Mouse (Mus musculus) spleen, adult 12 weeks (tissue): ENCODE measurements at regions not wholly inside any gene's neighbourhood (a gene's known extent, or its start where the extent isn't known, plus 50 kb on each side); places are given as distances from the start of the nearest gene placed in this dataset.

Source experiments
- DNase-seq: peaks from one replicate; pipeline ENCODE4 v3.0.0; 2022; ENCODE audit warnings: low spot score

DNA sequence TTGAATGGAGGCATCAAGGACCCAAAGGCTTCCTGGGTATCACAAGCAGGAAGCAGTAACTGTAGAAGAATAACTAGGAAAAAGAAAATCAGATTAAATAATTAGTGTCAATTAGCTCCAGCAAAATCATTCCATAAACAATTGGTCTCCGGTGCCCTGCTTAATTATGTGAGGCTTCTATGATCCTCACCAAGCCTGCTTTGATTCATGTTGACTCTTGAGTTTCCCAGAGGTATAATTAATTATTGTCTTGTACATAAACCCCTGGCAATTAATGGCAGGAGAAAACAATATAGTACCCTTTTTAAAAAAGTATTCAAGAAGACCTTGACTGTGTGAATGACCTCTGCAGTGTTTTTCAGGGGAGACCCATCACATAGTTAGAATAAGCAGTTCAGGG, 61.5 kb upstream of the Sp8 start:
- DNase-seq = no peak

GRCm38 (mm10) chr12:118781978-118782377, 64.2 kb upstream of the Sp8 start:
- DNase-seq = no peak

GRCm38 (mm10) chr12:118775463-118776064, 70.6 kb upstream of the Sp8 start:
- DNase-seq = no peak

GRCm38 (mm10) chr12:118772790-118773189, 73.3 kb upstream of the Sp8 start:
- DNase-seq = no peak

GRCm38 (mm10) chr12:118766472-118766871, 79.7 kb upstream of the Sp8 start:
- DNase-seq = no peak

- DNase-seq = no peak
These were observed 92.1 kb upstream of the Sp8 start for GRCm38 (mm10) chr12:118754076-118754475.

GRCm38 (mm10) chr12:118739103-118739502, 107.0 kb upstream of the Sp8 start:
- no peak for DNase-seq

DNA sequence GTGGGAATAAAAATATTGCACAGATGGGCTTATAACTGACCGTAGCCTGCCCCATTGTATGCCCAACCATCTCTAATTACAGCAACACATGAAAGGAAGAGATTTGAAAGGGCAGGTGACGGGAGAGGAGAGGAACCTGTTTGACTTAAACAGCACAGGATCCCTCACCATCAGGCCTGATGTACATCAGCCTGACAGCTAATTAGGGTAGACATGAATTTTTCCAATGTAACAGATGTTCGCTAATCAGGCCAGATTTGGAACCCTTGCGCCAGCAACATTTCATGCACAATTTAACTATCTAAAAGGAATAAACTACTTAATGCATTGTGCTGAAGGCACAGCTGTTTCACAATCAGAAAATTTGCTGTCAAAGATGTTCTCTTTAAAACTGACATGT, 120.2 kb upstream of the Sp8 start:
- DNase-seq = no peak

DNA sequence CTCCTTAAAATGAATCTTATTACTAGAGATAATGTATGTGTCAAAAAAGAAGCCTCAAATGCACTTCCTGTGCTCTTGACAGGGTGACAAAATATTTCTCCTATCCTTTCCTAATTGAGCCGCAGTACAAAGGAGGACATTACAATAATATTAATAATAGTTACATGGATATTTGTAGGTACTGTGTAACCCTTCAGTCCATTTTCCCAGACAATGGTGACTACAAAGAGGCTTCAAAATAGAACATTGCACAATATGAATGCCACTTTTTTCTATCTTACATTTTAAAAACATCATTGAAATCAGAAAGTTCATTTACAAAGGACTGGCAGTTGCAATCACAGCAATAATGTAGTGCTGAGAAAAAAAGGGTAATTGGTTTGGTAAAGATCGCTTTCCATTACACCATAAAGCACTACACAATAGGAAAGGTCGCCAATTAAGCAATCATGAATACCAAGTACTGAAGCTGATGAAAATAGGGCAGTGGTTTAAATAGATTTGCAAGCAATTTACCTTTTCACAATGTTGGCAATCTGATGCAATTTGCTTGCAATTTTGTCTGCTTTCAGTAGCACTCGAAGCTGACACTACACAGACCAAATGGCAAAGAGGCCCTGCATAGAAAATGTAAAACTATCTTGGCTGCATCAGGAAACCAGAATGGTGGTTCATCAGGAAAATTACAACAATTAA, 126.1 kb upstream of the Sp8 start:
- no peak for DNase-seq

GRCm38 (mm10) chr12:118716824-118717223, 129.3 kb upstream of the Sp8 start:
- DNase-seq = no peak

DNA sequence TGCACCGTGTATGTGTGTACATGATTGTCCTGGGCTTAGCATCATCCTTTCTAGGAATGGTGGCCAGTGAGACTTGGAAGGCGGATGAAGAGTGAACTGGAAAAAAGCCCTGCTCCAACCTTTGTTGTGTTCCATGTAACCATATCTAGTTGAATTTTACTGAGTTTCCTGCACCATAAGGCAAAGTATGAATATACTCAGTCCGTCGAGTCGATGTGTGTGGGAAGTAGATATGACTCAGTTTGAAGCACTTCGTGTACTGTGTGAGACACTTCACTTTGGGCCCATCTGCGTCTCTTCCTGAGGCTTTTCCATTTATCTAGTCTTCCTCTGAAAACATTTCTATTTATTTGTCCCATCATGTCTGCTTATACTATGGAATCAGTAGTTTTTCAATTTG, 139.5 kb upstream of the Sp8 start:
- no peak for DNase-seq

GRCm38 (mm10) chr12:118704826-118705225, 141.3 kb upstream of the Sp8 start:
- DNase-seq = no peak

DNA sequence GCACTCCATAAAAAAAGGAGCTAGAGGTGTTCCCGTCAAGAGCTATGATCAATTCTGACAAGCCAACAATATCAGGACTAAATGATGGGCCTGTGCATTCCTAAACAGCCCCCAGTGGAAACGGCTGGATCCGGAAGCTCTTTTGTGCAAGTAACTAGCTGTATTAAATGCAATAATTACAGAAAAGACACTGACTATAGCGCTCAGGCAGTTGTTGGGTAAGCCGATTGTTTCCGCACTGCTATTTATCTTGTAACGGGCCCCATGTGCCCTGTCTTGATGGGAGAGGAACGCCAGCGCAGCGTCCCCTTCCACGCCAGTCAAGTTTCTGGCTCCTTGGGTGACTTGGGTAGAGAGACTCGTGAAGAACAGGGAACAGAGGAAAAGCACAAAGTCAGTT, 142.4 kb upstream of the Sp8 start:
- no peak for DNase-seq

DNA sequence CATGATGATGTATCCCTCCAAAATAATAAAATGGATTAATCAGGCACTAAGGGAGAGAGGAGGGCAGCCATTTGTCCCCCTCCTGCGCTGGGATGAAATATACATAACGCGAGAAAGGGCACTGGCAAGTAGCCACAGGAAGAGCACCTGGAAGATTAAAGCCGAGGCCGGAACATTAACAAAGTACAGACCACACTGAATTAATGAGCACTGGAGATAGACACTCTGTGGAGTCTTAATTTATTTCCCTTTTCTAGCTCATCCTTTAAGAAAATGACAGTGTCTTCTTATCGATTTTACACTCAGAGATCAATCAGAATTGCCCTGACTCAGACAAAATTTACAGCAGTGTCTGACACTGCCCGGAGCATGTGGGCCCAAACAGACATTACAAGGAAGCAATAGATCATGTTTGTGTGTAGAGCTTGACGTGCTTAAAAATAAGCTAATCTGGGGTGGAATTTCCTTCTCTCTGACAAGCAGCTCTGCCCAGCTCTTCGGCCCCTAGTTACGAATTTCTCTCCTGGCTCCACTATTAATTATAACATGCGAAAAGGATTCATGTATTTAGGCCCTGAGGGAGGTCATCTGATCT, 143.0 kb upstream of the Sp8 start:
- DNase-seq = no peak

GRCm38 (mm10) chr12:118701838-118702237, 144.3 kb upstream of the Sp8 start:
- no peak for DNase-seq

DNA sequence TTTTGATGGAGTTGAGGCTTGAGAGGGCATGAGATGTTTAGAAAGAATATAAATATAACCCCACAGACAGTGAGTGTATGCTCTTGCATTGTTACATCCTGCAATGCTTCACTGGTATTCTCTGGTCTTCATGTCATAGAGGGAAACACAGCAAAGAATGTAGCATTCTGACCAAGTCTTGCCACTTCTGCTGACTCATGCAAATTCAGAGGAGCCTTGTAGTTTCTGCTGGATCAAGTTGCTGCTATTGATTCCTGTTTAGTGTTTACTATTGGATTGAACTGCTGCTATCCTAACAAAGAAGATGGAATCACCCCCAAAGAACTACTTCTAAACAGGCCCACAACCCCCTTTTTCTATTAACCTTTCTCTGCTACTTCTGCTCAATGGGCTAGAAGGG, 148.0 kb upstream of the Sp8 start:
- no peak for DNase-seq

GRCm38 (mm10) chr12:118694701-118695100, 151.4 kb upstream of the Sp8 start:
- no peak for DNase-seq

GRCm38 (mm10) chr12:118682902-118683301, 163.2 kb upstream of the Sp8 start:
- no peak for DNase-seq

GRCm38 (mm10) chr12:118677989-118678388, 168.1 kb upstream of the Sp8 start:
- no peak for DNase-seq

GRCm38 (mm10) chr12:118661575-118661974, 184.6 kb upstream of the Sp8 start:
- no peak for DNase-seq

GRCm38 (mm10) chr12:118661214-118661486, 185.0 kb upstream of the Sp8 start:
- no peak for DNase-seq

DNA sequence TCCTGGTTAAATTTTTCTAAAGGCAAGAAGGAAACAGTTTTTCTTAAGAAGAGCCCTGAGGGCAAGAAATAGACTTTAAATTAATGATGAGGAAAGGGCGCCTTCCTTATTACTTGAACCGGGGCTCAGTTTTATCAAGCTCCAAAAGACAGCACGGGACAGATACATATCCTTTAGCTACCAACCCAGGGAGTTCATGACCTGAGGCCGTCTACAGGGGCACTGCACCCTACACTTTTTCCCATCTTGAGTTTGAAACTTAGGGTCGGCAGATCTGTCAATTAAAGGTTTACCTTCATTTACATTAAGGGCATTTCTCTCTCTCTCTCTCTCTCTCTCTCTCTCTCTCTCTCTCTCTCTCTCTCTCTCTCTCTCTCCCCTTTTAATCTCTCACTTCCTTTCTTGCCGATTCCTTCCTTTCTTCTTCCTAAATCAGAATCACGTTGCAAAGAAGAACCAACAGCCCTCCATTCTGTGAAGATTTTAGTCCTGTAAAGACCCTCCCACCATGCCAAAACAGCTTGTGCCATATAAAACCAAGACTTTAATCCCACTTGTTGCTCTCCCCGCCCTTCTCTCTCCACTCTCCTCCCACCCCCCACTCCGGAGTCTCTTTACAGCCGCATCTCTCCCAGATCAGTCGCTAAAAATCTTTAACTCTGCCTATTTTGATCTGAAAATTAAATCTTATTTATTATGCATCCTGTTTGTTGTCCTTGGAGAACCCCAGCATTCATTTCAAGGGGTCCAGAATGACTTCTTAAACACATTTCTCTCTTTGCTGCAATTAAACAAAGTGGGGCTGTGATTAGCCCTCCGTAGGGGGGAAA, 185.5 kb upstream of the Sp8 start:
- no peak for DNase-seq
